Mouse (Mus musculus) stomach, embryonic 15.5 days (tissue): Measurements from ENCODE around the gene Gdap1l1. TPM values are rescaled to one million over a fixed set of nuclear protein-coding genes. Genes with fewer than 3 reads are reported as not detected.
"Not testable (repeated sequence)": the region's sequence is repeated elsewhere in the genome, so short reads cannot be mapped to it uniquely, and the experiment has no call there.

Source experiments
- ATAC-seq: fragments of 200-750 bp; cut with Nextera tagmentation; 2 replicates; pipeline ENCODE4 v1.8.0; 2017; ENCODE audit warnings: low read depth, moderate number of reproducible peaks, moderate TSS enrichment; ENCODE audit not compliant: insufficient read depth, low FRiP score
- H3K27ac ChIP-seq: fragments of 300-500 bp; sonication (generic); 2 replicates; pipeline ENCODE4 v1.5.1; 2015; ENCODE audit warnings: mild to moderate bottlenecking, inconsistent platforms
- H3K27me3 ChIP-seq: fragments of 300-500 bp; sonication (generic); replicated peaks from 2 replicates; pipeline ENCODE4 v1.6.1; 2015; ENCODE audit warnings: inconsistent platforms
- H3K36me3 ChIP-seq: fragments of 300-500 bp; sonication (generic); 2 replicates; pipeline ENCODE4 v1.6.1; 2015; ENCODE audit warnings: inconsistent platforms
- H3K4me1 ChIP-seq: fragments of 300-500 bp; sonication (generic); 2 replicates; pipeline ENCODE4 v1.6.1; 2015; ENCODE audit warnings: inconsistent platforms
- H3K4me2 ChIP-seq: fragments of 300-500 bp; sonication (generic); 2 replicates; pipeline ENCODE4 v1.6.1; 2015; ENCODE audit warnings: mild to moderate bottlenecking, inconsistent platforms
- H3K4me3 ChIP-seq: fragments of 300-500 bp; sonication (generic); replicated peaks from 2 replicates; pipeline ENCODE4 v1.5.1; 2015; ENCODE audit warnings: inconsistent platforms
- H3K9ac ChIP-seq: fragments of 300-500 bp; sonication (generic); 2 replicates; pipeline ENCODE4 v1.6.1; 2015; ENCODE audit warnings: inconsistent platforms
- H3K9me3 ChIP-seq: fragments of 300-500 bp; sonication (generic); 2 replicates; pipeline ENCODE4 v1.6.1; 2016; ENCODE audit warnings: inconsistent platforms
- WGBS: fragments of 180-500 bp; shearing (Covaris S2); methylation state at CpG from one replicate; pipeline ENCODE4 v1.1.7; 2015; 5-methylcytosine and 5-hydroxymethylcytosine counted together
- polyA plus RNA-seq: library from polyadenylated mRNA; unstranded; fragments of >200 nt; fragmentation: Nextera tagmentation; extraction: Ambion mirVana; gene quantifications from 2 replicates; pipeline ENCODE4 v1.2.1, GENCODE M21; 2015

The Gdap1l1 gene
- polyA plus RNA-seq, 1 experiment from 2014 or later: 5.8 TPM

- Histone ChIP-seq H3K4me3 (no peak overlapping the region), H3K4me1 (no peaks in the 10 kb centered on the region), H3K9ac (no peak overlapping the region), H3K9me3 (no peaks in the 10 kb centered on the region), H3K4me2 (no peak overlapping the region), H3K27me3 (0 out of 2 replicates have a peak, but pooled peaks cover under 1% of the 10 kb centered on the region), H3K27ac (no peak overlapping the region), H3K36me3 (no peaks in the 10 kb centered on the region)
- 87% methylated on average over 13 of the region's 13 CpGs for WGBS
- no peak for ATAC-seq
Observed at GRCm38 (mm10) chr2:163453378-163453777, 15.1 kb downstream of the Gdap1l1 start.

GRCm38 (mm10) chr2:163458539-163459265 lies 20.4 kb downstream of the Gdap1l1 start:
- 0 out of 2 replicates have a peak, but pooled peaks cover 10% of the 10 kb centered on the region for H3K27me3 ChIP-seq
- no peaks in the 10 kb centered on the region for H3K36me3 ChIP-seq
- H3K4me1 ChIP-seq: 0 out of 2 replicates have a peak, but pooled peaks cover 4% of the 10 kb centered on the region
- no peak overlapping the region for H3K4me2 ChIP-seq
- no peaks in the 10 kb centered on the region for H3K9me3 ChIP-seq
- H3K4me3 ChIP-seq: no peak overlapping the region
- peak; percentile 31; the same call in 1 of the 2 replicates for ATAC-seq
- no peak overlapping the region for H3K9ac ChIP-seq
- H3K27ac ChIP-seq: no peak overlapping the region
- WGBS: 46% methylated on average over 27 of the region's 27 CpGs

GRCm38 (mm10) chr2:163459380-163459779 lies 21.1 kb downstream of the Gdap1l1 start:
- no peak overlapping the region for H3K4me2 ChIP-seq
- no peak overlapping the region for H3K27ac ChIP-seq
- 0 out of 2 replicates have a peak, but pooled peaks cover 4% of the 10 kb centered on the region for H3K4me1 ChIP-seq
- H3K4me3 ChIP-seq: no peak overlapping the region
- H3K9me3 ChIP-seq: no peaks in the 10 kb centered on the region
- 0 out of 2 replicates have a peak, but pooled peaks cover 10% of the 10 kb centered on the region for H3K27me3 ChIP-seq
- WGBS: 36% methylated on average over 10 of the region's 10 CpGs
- no peak for ATAC-seq
- no peaks in the 10 kb centered on the region for H3K36me3 ChIP-seq
- no peak overlapping the region for H3K9ac ChIP-seq

GRCm38 (mm10) chr2:163460622-163461021 lies 22.3 kb downstream of the Gdap1l1 start:
- Histone ChIP-seq H3K36me3 (no peaks in the 10 kb centered on the region), H3K4me1 (0 out of 2 replicates have a peak, but pooled peaks cover 4% of the 10 kb centered on the region), H3K4me3 (no peak overlapping the region), H3K27ac (no peak overlapping the region), H3K27me3 (0 out of 2 replicates have a peak, but pooled peaks cover 10% of the 10 kb centered on the region), H3K4me2 (no peak overlapping the region), H3K9me3 (no peaks in the 10 kb centered on the region), H3K9ac (no peak overlapping the region)
- ATAC-seq: no peak
- WGBS: 86% methylated on average over 8 of the region's 8 CpGs

GRCm38 (mm10) chr2:163461307-163461706 lies 23.0 kb downstream of the Gdap1l1 start:
- ATAC-seq, H3K9me3 ChIP-seq, H3K4me3 ChIP-seq, H3K9ac ChIP-seq, H3K4me1 ChIP-seq, H3K27ac ChIP-seq, H3K36me3 ChIP-seq, H3K4me2 ChIP-seq: not testable (repeated sequence)
- 98% methylated on average over 9 of the region's 9 CpGs for WGBS
- H3K27me3 ChIP-seq: 0 out of 2 replicates have a peak, but pooled peaks cover 10% of the 10 kb centered on the region

- Histone ChIP-seq H3K4me1 (0 out of 2 replicates have a peak, but pooled peaks cover 4% of the 10 kb centered on the region), H3K9ac (no peak overlapping the region), H3K9me3 (no peaks in the 10 kb centered on the region), H3K27me3 (0 out of 2 replicates have a peak, but pooled peaks cover 10% of the 10 kb centered on the region), H3K36me3 (no peaks in the 10 kb centered on the region), H3K27ac (no peak overlapping the region), H3K4me2 (no peak overlapping the region), H3K4me3 (no peak overlapping the region)
- ATAC-seq: no peak
- WGBS: 59% methylated on average over 5 of the region's 5 CpGs
Observed at GRCm38 (mm10) chr2:163462386-163462785, 24.1 kb downstream of the Gdap1l1 start.

GRCm38 (mm10) chr2:163462801-163463200 lies 24.5 kb downstream of the Gdap1l1 start:
- 68% methylated on average over 11 of the region's 11 CpGs for WGBS
- no peak overlapping the region for H3K4me2 ChIP-seq

GRCm38 (mm10) chr2:163463251-163463769 lies 25.0 kb downstream of the Gdap1l1 start:
- H3K27me3 ChIP-seq: 0 out of 2 replicates have a peak, but pooled peaks cover 10% of the 10 kb centered on the region
- 0 out of 2 replicates have a peak, but pooled peaks cover 1% of the 10 kb centered on the region for H3K36me3 ChIP-seq
- no peak overlapping the region for H3K4me3 ChIP-seq
- no peak for ATAC-seq
- 49% methylated on average over 10 of the region's 10 CpGs for WGBS
- H3K9ac ChIP-seq: no peak overlapping the region
- H3K4me2 ChIP-seq: no peak overlapping the region
- H3K9me3 ChIP-seq: no peaks in the 10 kb centered on the region
- 0 out of 2 replicates have a peak, but pooled peaks cover 4% of the 10 kb centered on the region for H3K4me1 ChIP-seq
- no peak overlapping the region for H3K27ac ChIP-seq

More at GRCm38 (mm10) chr2:163462801-163463200, 24.5 kb downstream of the Gdap1l1 start:
- Histone ChIP-seq H3K9ac (no peak overlapping the region), H3K36me3 (no peaks in the 10 kb centered on the region), H3K4me1 (0 out of 2 replicates have a peak, but pooled peaks cover 4% of the 10 kb centered on the region), H3K9me3 (no peaks in the 10 kb centered on the region), H3K27me3 (0 out of 2 replicates have a peak, but pooled peaks cover 10% of the 10 kb centered on the region), H3K4me3 (no peak overlapping the region), H3K27ac (no peak overlapping the region)
- ATAC-seq: no peak

GRCm38 (mm10) chr2:163463998-163464397 lies 25.7 kb downstream of the Gdap1l1 start:
- 59% methylated on average over 4 of the region's 4 CpGs for WGBS
- H3K4me1 ChIP-seq: 0 out of 2 replicates have a peak, but pooled peaks cover 2% of the 10 kb centered on the region
- peaks cover 7% of the 10 kb centered on the region for H3K36me3 ChIP-seq
- 0 out of 2 replicates have a peak, but pooled peaks cover 4% of the 10 kb centered on the region for H3K27me3 ChIP-seq
- no peak overlapping the region for H3K4me3 ChIP-seq
- no peak overlapping the region for H3K27ac ChIP-seq
- no peaks in the 10 kb centered on the region for H3K9me3 ChIP-seq
- H3K9ac ChIP-seq: no peak overlapping the region
- no peak overlapping the region for H3K4me2 ChIP-seq
- no peak for ATAC-seq

- ATAC-seq: no peak
- WGBS: 54% methylated on average over 6 of the region's 6 CpGs
- Histone ChIP-seq H3K27ac (no peak overlapping the region), H3K4me3 (no peak overlapping the region), H3K9ac (no peak overlapping the region), H3K4me2 (no peak overlapping the region), H3K4me1 (no peaks in the 10 kb centered on the region), H3K36me3 (peaks cover 10% of the 10 kb centered on the region), H3K27me3 (no peaks in the 10 kb centered on the region), H3K9me3 (no peaks in the 10 kb centered on the region)
Observed at GRCm38 (mm10) chr2:163464562-163464961, 26.3 kb downstream of the Gdap1l1 start.

GRCm38 (mm10) chr2:163466771-163467170 lies 28.5 kb downstream of the Gdap1l1 start:
- no peaks in the 10 kb centered on the region for H3K27me3 ChIP-seq
- no peak overlapping the region for H3K9ac ChIP-seq
- H3K27ac ChIP-seq: no peak overlapping the region
- H3K4me1 ChIP-seq: peaks cover 8% of the 10 kb centered on the region
- no peak overlapping the region for H3K4me2 ChIP-seq
- no peaks in the 10 kb centered on the region for H3K9me3 ChIP-seq
- 39% methylated on average over 8 of the region's 8 CpGs for WGBS
- peaks cover 10% of the 10 kb centered on the region for H3K36me3 ChIP-seq
- H3K4me3 ChIP-seq: no peak overlapping the region
- peak; percentile 72; the same call in 1 of the 2 replicates for ATAC-seq

- ATAC-seq: no peak
- Histone ChIP-seq H3K9me3 (no peaks in the 10 kb centered on the region), H3K4me3 (no peak overlapping the region), H3K4me1 (peaks cover 9% of the 10 kb centered on the region), H3K4me2 (no peak overlapping the region), H3K9ac (no peak overlapping the region), H3K27me3 (no peaks in the 10 kb centered on the region), H3K36me3 (peaks cover 10% of the 10 kb centered on the region), H3K27ac (no peak overlapping the region)
- WGBS: 91% methylated on average over 6 of the region's 6 CpGs
Observed at GRCm38 (mm10) chr2:163467585-163467984, 29.3 kb downstream of the Gdap1l1 start.
